Mouse (Mus musculus) large intestine, adult 2 months (tissue): ENCODE measurements around the gene Homer2. TPM values are rescaled to one million over a fixed set of nuclear protein-coding genes. Genes with fewer than 3 reads are reported as not detected.

Experiments used
- DNase-seq: peaks from one replicate; pipeline ENCODE4 v3.0.0-alpha.2; 2012; ENCODE audit warnings: low read depth, low spot score
- WGBS: fragments of 180-500 bp; shearing (Covaris S2); methylation state at CpG from one replicate; pipeline ENCODE4 v1.1.7; 2018; 5-methylcytosine and 5-hydroxymethylcytosine counted together
- polyA plus RNA-seq: library from polyadenylated mRNA; depleted of rRNA; stranded (reverse); fragments of >200 nt; gene quantifications from 2 replicates; pipeline ENCODE4 v1.2.3, GENCODE M21; 2012

Homer2 gene
- polyA plus RNA-seq, 1 experiment = 13.8 TPM

GRCm38 (mm10) chr7:81657055-81657454, 50.3 kb downstream of the Homer2 start:
- no peak for DNase-seq
- 88% methylated on average over 3 of the region's 3 CpGs for WGBS

GRCm38 (mm10) chr7:81656635-81657034, 50.7 kb downstream of the Homer2 start:
- WGBS = 69% methylated on average over 8 of the region's 8 CpGs
- no peak for DNase-seq

DNA sequence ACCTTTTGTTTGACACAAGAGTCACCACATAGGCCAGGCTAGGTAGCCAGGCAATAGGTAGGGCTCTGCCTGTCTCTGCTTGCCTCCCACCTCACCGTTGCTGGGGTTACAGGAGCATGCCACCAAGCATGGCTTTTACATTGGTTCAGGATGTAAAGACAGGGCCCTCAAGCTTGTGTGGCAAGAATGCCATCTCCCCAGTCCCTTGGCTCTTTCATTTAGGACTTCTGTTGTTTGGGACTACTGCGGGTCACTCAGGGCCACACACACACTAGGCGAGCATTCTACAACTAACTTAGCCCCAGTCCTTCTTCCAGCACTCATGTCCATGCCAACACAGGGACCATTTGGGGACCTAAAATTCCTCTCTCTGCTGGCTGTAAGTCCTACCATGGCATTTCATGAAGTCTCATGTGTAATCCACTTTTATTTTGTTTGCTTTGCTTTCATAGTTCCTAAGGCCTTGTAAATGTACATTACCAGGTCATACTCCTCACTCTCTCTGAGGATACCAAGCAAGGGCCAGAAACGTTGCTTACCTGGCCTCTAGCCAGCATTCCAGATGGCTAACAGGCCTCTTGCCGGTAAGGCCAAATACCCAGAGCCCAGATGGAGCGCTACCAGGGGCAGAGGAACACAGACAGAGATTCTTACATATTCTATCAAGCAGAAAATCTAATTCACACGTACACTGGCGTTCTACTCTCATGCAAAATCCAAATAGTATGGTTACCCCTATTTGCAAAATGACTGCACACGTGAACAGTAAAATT, 52.2 kb downstream of the Homer2 start:
- DNase-seq = no peak
- WGBS = 51% methylated on average over 9 of the region's 9 CpGs

DNA sequence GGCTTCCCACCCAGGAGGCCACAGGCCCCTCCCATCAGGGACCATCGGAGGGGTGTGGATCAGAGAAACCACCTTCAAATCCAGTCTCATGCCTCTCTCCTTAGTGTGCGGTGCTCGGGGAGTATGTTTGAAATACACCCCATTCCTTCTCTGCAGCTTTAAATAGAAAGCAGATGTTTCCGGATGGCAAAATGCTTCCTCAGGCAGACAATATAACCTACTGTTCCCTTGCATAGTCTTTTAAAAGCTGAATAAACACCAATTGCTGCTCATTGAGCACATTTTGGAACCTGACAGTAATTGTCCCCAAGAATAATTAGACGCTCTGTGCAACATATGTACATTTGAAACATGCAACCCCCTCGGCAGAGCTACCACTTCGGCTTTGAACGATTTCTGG, 53.3 kb downstream of the Homer2 start:
- 55% methylated on average over 8 of the region's 8 CpGs for WGBS

GRCm38 (mm10) chr7:81652296-81652695, 55.0 kb downstream of the Homer2 start:
- no peak for DNase-seq
- 68% methylated on average over 2 of the region's 2 CpGs for WGBS

More for the DNA sequence above, 53.3 kb downstream of the Homer2 start:
- DNase-seq = no peak

- no peak for DNase-seq
- 76% methylated on average over 5 of the region's 5 CpGs for WGBS
These were observed 56.0 kb downstream of the Homer2 start for GRCm38 (mm10) chr7:81651284-81651683.

DNA sequence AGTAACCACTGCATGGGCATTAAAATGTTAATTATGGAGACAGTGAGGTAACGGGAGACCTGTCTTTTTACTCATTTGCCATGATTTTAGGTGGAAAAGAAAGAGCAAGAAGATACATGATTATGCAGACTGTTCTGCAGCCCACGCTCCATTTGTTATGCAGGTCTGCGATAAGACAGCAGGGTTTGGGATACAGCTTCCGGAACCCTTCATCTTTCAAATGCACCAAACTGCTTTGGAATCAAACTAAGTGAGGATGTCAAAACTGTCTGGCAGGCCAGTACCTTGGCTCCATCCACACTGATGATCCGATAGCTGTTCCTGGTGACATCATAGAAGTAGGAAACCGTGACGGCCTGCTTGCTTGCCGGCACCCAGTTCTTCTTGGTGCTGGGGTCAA, 58.1 kb downstream of the Homer2 start:
- WGBS = 90% methylated on average over 8 of the region's 8 CpGs
- DNase-seq = no peak

- 41% methylated on average over 5 of the region's 5 CpGs for WGBS
- DNase-seq = no peak
These were observed 59.4 kb downstream of the Homer2 start for GRCm38 (mm10) chr7:81647959-81648358.

GRCm38 (mm10) chr7:81644551-81645235, 62.6 kb downstream of the Homer2 start:
- 72% methylated on average over 7 of the region's 7 CpGs for WGBS
- no peak for DNase-seq

DNA sequence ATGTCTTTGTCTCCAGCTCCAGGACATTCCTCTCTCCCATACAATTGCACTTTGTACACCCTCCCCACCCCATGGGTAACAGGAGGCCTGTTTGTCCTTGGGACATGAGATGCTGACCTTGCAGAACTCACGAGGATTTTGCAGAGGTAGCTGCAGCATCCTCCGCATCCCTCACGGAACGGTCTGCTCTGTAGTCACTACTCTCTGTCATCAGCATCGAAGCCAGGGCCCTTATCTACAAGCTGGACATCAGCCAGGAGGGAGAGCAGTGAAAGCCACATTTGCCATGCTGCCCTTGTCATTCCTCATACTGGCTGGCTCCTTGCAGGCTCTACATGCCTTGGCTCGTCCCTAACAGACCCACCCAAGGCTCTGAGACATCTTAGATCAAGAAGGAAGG, 66.2 kb downstream of the Homer2 start:
- 68% methylated on average over 6 of the region's 6 CpGs for WGBS
- no peak for DNase-seq

DNA sequence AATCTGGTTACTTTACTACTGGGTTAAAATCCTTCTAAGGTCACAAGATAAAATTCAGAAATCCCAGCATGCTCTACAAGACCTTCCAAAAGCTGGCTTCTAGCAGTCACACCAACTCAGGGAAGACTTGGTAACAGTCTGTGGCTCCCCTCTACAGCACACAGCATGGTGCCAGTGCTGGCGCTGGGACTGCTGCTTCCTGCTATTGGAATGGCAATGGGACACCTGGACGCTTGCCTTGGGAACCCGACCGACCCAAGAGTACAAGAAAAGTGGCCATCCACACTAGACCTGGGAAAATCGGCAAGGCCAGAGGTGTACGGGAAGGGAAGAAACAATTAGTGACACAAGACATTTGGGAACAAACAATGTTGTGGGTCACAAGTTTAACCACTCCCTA, 74.7 kb downstream of the Homer2 start:
- DNase-seq = no peak
- WGBS = 88% methylated on average over 6 of the region's 6 CpGs

DNA sequence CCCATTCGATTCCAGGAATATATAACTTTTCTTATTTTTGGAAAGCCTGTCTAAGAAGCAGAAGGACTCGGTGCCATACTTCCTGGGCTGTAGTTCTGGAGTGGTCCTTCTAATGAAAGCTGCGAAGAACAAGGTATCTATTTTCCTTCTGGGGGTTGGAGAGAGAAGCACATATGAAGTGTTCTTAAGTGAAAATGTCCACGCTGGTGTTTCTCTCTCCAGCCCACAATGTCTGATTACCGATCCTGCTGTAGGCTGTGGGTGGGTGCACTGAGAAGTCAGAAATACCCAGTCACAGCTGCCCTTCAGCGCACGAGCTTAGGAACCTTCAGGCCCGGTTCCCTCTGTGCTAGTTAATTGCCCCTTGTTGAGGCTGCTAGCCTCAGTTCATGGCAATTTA, 76.1 kb downstream of the Homer2 start:
- DNase-seq = no peak
- WGBS = 87% methylated on average over 8 of the region's 8 CpGs

GRCm38 (mm10) chr7:81626460-81626859, 80.9 kb downstream of the Homer2 start:
- no peak for DNase-seq
- WGBS = 72% methylated on average over 2 of the region's 2 CpGs

DNA sequence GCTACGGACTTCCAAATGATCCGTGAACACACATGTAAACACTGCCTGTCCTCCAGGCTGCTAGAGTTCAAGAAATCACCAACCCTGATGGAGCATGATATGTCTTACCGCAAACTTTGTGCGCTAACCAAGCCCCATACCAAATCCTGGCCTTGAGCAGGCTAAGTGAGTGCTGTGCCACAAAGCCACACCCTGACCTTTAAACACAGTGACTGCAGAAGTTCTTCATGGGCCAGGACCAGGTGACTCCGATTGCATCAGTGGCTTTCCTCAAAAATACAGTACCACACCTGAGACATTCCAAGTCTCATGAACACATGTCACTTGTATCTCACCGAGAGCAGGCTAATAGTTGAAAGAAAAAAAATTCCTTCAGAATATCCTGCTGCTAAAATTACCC, 83.6 kb downstream of the Homer2 start:
- peak; percentile 19 for DNase-seq

GRCm38 (mm10) chr7:81622793-81623192, 84.5 kb downstream of the Homer2 start:
- 78% methylated on average over 4 of the region's 4 CpGs for WGBS
- DNase-seq = no peak

More for the DNA sequence above, 83.6 kb downstream of the Homer2 start:
- 34% methylated on average over 6 of the region's 6 CpGs for WGBS

DNA sequence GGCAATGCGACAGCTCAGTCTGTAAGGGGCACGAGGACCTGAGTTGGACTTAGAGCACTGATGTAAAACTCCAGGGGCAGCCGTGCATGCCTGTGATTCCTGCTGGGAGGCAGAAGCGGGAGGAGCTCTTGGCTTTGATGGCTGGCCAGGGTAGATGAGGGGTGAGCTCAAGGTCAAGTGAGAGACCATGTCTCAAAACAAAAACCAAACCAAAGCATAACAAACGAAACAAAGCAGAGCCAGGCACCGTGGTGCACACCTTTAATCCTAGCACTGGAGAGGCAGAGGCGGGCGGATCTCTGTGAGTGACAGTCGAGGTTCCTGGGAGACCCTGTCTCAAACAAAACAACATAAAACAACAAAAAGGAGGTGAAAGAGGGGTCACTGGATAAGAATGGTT, 92.3 kb downstream of the Homer2 start:
- no peak for DNase-seq
- 78% methylated on average over 9 of the region's 9 CpGs for WGBS

GRCm38 (mm10) chr7:81612856-81613635, 94.3 kb downstream of the Homer2 start:
- 88% methylated on average over 13 of the region's 13 CpGs for WGBS
- DNase-seq = no peak

DNA sequence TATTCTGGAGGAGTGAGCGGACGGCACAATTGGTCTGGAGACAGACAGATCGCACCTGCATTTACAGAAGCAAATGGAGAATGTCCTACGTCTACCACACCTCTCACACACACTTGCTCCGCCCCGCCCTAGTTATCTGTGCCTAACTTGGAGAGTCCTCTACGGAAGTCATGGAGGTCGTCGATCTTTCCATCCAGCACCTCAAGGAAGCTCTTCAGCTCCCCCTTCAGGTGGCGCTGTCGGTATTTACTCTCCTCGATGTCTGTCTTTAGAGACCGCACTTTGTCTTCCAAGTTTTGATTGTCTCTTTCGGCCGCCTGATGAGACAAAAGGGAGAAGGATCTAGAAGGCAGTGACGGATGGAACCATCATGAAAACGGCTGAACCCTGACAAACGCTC, 97.2 kb downstream of the Homer2 start:
- WGBS = 60% methylated on average over 18 of the region's 18 CpGs
- no peak for DNase-seq

- DNase-seq = no peak
- WGBS = 62% methylated on average over 5 of the region's 5 CpGs
These were observed 100.9 kb downstream of the Homer2 start for GRCm38 (mm10) chr7:81606452-81606851.

DNA sequence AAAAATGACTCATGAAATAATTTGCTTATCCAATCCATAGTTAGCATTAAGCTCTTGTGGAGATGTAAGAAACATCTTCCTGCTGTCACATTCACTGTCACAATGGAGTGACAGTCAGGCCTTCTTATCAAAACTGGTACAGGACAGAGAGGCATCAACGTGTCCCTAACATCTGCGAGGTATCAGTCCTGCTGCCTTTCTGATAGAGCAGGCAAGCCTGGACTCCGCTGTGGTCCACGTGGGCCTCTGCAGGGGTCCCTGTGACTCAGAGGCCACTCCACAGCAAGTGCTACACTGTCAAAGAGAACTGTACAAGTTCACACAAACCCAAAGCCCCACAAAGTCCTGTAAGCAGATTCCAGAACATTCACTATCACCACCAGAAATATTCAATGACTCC, 101.8 kb downstream of the Homer2 start:
- 78% methylated on average over 4 of the region's 4 CpGs for WGBS

More for the DNA sequence above, 101.8 kb downstream of the Homer2 start:
- no peak for DNase-seq
